Mouse (Mus musculus) brain, embryonic 14.5 days (tissue): Measurements from ENCODE around the gene 5730522E02Rik.

Experiments used
- CTCF ChIP-seq: fragments of 200-500 bp; IDR thresholded peaks from 2 replicates; pipeline ENCODE4 v1.5.1; 2012; ENCODE audit warnings: inconsistent platforms, mild to moderate bottlenecking, moderate library complexity, borderline replicate concordance; ENCODE audit not compliant: insufficient read depth, insufficient read length; ENCODE audit errors: extremely low read depth
- POLR2A ChIP-seq: fragments of 200-500 bp; IDR thresholded peaks from 2 replicates; pipeline ENCODE4 v1.6.1; 2012; ENCODE audit warnings: mild to moderate bottlenecking, inconsistent platforms, borderline replicate concordance; ENCODE audit not compliant: poor library complexity, insufficient read depth, insufficient read length, severe bottlenecking; ENCODE audit errors: extremely low read depth

- no peak for TF ChIP-seq CTCF
- TF ChIP-seq POLR2A, result no peak
Observed at GRCm38 (mm10) chr11:26100077-26100476, 110.5 kb downstream of the 5730522E02Rik start.
